Mouse (Mus musculus) heart, adult 8-10 months (tissue): ENCODE measurements around the gene Fbxw10. TPM values are rescaled to one million over a fixed set of nuclear protein-coding genes. Genes with fewer than 3 reads are reported as not detected.

Experiments
- DNase-seq: peaks from one replicate; pipeline ENCODE4 v3.0.0; 2022; ENCODE audit warnings: low spot score
- total RNA-seq, 4 experiments: library from RNA; stranded (reverse); gene quantifications; 2 replicates each; pipeline ENCODE4 v1.2.4; 2022

The Fbxw10 gene
- under 1 TPM; 0.09 to 0.44 (median 0.30) TPM for total RNA-seq

DNA sequence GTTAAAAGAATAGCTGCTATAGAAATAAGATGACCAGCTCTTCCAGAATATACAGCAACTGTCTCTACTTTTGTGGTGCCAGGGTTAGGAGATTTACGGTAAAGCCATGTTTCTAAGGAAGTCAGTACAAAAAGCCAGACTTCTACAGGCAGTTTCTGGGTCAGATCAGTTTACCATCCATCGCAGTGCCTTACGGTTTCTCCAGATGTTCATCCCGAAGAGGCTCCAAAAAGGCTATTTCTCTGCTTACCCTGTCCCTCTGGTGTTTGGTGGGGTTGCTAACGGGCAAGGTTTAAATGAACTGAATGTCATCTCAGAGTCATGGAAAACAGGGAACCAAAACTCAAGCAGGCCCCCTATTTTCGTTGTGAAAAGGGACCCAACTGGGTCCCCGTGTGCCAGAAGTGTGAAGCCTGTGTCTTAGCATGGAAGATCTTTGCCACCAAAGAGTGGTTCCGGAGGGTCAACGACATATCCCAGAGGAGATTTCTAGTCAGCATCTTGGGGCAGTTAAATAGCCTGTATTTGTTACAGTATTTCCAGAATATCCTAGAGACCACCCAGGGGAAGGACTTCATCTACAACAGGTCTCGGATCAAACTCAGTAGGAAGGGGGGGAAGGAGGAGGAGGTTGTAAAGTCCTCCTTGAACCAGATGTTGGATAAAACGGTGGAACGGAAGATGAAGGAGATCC, at the start of gene Fbxw10:
TSS of gene Fbxw10 (plus strand) at position 109 of the 694 bp plus-strand sequence.
- DNase-seq: peak; percentile 65

DNA sequence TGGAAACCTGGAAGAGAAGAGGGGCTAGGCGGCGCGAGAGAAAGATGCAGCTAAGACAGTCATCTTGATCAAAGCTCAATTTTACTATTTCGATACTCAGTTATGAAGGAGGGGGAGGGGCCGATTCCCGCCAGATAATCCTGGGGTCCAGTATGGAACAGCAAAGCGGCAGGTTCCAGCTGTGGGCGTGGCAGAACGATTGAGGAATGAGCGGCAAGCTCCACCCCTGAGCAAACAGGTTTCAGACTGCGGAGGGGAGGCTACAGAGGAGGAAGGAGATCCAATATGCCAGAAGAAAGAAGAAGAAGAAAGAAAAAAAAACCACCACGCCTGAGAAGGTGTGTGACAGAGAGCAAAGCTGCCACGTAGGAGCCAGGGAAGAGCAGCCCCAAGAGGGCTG, 42.8 kb upstream of the Fbxw10 start:
- DNase-seq: no peak

DNA sequence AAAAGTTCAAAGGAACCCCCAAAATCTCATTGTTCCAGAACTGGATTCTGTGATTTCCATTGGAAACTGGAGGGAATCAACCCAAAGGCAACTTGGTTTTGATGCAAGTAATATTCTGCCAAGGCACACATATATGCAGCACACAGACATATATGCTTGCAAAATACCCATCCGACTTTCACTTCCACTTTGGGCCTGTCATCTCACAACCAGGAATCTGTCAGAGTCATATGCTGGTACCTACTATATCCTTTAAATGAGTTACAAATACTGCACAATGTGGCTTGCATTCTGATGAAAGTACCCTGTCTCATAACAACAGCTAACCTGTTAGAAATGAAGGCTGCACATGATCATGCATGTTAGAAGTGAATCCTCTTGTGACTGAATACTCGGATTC, 38.9 kb upstream of the Fbxw10 start:
- DNase-seq: no peak

DNA sequence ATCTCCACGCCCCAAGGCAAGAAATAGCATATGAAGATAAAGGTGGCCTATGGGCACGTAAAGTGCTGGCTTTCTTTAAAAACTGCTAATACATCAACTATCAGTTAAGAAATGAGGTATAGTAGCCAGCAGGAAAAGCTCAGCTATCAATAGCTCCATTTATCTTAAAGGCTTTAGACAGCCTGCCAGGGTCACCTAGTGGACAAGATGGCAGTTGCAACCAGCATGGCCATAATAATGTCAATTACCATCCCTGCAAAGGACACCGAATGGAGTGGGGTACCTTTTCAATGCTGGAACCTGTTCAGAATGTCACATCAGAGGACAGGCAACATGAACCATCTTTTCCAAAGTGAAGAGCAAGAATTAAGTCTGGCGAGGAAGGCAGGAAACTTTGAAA, 37.7 kb upstream of the Fbxw10 start:
- no peak for DNase-seq

DNA sequence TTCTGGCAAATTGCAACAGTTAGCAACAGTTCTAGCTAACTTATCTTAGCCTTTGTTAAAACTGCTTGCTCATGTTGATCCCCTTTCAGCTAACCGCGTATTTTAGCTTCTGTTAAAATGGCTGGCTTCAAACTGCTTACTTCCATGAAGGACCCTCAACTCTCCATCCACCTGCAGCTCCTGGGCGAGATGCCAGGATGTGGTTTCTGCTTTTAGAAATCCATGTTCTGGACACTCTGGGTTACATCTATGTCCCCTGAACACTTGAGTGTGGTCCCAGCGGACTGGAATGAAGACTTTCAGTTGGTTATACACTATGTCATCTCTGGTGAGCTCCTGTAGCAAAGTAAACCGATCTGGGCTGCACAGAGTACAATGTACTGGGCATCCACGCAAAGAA, 34.6 kb upstream of the Fbxw10 start:
- DNase-seq: no peak

DNA sequence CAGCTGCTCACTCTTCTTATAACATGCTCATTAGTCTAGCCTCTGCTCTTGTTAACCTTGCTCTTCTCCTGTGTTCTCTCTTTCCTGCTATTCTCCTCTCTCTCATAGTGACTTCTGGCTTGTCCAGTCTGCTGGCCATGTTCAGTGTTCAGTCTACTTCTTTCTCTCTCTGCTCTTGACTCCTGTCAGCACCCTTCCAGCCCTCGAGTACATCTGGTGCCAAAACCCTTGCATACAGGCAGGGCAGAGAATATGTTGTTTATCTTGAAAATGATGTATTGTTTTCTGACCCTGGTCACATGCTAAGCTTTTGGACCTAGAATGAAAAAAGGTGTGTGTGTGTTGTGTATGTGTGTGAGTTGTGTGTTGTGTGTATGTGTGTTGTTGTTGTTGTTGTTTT, 33.4 kb upstream of the Fbxw10 start:
- no peak for DNase-seq

DNA sequence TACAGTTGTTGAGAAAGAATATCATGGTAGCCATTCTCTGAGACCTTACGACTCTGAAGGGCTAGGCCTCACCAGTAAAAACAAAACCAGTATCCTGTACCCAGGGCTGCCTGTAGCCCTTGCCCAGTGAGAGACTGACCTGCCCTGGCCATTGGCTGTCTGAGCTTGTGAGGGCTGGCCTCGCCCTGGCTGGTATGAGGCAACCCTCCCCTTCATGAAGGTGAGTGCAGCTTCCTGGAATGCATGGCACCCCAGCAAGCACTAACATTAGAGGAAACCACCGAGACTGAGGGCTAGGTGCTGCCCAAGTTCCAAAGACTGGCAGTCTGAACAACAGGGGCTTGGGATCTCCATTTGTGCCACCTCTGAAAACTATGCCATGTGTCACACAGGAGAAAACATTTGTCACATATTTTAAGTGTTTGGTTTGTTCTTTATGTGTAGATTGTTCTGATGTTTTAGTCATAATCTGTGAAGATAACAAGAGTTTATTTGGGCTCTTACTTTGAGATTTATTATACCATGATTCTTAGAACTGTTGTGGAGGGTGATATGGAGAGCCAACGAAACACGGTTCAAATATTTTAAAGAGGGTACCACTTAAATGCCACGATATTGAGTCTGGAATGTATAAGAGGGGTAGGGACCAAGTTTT, 32.8 kb upstream of the Fbxw10 start:
- DNase-seq: no peak

DNA sequence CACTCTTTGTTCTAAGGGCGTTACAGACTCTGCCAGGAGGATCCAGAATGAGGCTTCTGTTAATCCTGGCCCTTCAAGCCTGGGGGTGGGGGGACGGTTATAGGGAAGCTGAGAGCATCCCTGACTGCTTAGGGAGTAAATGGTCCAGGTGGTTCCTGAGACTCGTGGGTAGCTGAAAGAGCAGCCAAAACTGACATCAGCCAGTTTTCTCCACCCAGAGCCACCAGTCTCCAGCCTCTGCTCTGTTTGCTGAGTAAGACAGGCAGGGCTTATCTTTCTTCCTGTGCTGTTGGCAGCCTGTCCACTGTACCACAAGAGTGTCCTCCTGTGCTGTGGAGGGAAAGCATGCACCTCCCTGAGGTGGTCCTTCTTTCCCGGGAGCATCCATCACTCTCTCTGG, 32.2 kb upstream of the Fbxw10 start:
- DNase-seq: no peak

DNA sequence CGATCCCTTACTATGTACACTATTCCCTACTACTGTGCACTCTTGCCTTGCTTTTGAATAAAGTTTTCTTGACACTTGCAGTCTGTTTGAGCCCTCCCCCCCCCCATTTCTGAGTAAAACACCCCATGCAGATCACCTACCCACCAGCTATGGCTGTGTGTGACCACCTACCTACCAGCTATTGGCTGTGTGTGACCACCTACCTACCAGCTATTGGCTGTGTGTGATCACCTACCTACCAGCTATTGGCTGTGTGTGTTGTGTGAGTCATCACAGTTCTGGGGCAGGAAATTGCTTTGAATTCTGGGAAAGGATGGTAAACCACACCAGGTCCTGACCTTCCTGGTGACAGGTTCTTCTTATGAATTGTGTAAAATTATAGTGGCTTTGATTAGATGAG, 31.4 kb upstream of the Fbxw10 start:
- no peak for DNase-seq

DNA sequence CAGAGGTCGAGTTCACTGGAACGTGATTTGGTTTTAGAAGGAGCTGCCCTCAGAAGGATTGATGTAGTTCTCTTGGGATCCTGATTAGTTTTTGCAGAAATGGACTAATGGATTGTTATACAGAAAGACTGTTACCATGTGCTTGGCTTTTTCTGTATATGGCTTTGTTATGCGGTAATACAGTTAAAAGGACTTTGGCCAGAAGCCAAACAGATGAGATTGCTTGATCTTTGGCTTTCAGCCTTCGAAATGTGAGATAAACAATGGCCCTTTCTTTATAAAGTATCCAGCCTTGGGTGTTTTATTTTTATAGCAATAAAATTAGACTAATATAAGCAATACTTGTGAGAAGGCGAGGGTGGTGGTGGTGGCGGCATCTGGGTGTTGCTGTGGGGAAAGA, 30.3 kb upstream of the Fbxw10 start:
- no peak for DNase-seq

DNA sequence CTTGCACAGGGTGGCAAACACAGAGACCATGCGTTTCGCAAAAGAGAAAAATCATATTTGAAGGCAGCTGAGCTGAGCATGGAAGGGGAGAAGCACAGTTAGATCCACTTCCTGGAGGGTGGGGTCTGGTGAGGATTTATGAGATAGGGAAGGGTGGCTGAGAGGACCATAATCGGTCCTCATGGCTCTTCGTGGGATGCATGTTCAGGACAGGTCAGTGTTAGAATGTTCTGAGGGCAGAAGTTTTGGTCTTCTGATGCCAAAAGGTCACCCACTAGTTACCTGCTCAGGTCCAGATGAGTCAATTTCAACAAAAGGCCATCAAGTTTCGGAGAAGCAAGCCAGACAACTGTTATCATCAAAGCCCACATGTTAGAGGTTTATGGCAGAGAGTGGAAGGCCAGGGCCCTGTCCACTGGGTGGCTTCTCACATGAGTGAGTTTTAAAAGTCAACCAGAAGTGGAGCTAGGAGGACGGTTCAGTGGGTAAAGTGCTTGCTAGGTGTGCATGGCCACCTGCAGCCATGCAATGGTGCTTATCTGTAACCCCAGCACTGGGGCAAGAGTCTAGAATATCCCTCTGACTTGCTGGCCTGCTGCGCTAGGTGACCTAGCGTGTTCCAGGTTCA, 27.7 kb upstream of the Fbxw10 start:
- no peak for DNase-seq

DNA sequence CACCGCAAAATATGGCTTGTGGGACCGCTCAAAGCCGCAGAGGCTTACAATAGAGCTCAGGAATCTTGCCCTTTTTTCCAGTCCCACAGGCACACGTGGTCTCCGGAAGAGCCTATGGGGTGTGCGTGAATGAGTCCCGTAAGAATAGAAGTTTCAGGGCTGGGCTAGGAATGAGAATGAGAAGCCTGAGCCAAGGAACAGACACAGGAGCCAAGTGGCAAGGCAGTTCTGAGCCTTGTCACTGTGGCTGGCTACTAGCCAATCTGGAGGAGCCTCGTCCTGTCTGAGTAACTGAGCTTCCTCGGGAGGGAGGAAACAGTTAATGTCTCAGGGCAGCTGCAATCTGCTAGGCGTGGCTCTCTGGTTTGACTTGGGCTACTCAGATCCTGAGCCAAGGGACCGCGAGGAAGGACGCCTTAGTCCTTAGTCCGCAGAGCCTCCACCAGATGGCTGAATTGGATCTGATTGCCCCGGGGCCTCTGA, 26.8 kb upstream of the Fbxw10 start, which contains the start of gene Trim16:
TSS of gene Trim16 (plus strand) at position 173 of the 483 bp plus-strand sequence.
- peak; percentile 90 for DNase-seq

DNA sequence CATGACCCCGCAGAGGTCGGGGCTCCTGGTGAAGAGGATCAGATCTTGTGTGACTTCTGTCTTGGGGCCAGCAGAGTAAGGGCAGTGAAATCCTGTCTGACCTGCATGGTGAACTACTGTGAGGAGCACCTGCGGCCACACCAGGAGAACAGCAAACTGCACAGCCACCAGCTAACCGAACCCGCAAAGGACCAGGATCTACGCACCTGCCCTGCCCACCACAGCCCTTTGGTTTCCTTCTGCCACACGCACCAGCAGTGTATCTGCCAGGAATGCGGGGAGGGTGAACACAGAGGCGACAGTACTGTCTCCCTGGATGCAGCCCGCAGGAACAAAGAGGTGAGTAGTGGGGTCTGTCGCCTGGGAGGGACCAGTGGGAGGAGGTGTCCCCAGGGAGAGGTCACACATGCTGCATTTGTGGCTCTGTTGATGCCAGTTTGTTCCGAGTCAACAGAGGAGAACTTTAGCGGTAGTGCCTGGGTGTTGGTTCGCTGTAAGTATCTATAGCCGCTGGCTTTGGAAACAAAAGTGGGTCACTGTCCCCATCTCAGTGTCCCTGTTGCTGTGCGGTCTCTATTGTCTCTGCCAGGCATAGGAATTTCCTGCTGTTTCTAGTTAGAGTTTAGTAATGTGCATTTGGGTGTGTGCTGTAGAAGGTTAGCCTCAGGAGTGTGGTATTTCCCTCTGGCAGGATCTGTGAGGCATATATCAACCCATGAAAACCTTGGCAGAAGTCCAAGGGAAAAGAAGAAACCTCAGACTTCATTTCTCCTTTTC, 26.0 kb upstream of the Fbxw10 start:
- peak; percentile 31 for DNase-seq

DNA sequence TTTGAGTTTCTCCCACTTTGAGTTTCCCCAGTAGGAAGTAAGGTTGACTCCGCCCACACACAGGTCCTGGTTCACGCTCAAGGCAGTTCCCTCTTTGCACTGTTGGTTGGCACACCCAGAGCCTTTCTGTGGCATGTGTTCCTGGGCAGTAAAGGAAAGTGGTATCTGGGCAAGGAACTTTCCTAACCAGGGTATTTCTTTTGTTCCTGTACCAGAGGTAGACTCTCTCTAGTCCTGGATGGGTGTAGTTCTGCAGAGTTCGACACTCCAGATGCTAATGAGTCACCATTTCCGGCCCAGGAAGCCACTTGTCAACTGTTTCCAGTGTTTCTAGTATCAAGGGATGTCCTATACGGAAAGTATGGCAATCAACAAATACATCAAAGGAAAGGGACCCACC, 25.0 kb upstream of the Fbxw10 start:
- peak; percentile 73 for DNase-seq

DNA sequence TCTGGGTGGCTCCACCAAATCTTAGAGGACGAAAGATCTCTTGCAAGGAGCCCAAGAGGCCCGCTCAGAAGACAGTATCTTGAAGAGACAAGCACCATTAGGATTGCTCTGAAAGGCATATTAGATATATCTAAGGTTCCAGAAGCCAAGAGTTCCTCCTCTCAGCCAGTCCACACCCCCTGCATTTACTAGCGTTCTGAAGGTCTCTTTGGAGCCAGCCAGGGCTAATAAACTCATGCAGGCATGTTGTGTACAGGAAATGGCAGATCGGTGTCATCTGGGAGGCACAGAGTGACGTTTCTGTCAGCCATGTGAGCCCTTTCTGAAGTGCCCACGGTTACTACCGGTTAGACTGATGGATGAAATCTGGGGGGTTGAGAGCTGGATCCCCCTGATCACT, 22.7 kb upstream of the Fbxw10 start:
- no peak for DNase-seq

DNA sequence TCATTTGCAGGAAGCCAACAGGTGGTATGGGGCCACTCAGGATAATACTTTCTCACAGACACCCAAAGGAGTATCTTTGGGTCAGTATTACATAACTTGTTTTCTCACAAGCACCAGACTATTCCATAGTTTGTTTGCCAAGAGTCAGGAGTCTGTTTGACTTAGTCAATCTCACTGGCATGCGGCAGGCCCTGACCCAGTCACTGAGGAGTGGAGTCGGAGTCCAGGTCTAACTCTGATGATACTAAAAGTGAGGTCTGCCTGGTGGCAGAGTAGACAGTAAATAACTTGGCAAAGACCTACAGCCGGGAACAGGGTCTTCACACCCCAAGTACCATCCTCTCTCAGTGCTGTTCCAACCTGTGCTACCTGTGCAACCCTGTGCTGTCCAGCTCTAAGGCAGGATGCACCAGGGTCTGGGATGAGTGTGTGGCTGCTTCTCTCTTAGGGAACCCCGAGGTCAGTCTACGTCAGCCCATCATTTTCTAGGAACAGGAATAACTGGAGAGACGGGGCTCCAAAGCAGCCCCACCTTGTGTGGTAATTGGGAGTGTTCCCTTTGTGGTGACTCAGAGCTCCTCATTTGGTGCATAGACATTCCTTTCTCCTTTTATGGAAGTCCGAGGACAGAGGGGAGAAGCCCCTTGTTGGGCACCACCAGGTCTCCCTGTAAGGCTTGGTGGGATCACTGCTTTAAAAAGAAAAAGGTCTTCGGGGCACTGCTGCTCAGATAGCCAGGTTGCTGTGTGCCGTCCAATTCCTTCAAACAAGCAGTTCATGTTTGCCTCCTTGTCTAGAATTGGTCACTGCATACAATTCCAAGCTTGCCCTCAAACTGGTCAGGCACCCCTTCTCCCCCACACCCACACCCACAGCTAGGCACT, 21.4 kb upstream of the Fbxw10 start:
- DNase-seq: no peak

DNA sequence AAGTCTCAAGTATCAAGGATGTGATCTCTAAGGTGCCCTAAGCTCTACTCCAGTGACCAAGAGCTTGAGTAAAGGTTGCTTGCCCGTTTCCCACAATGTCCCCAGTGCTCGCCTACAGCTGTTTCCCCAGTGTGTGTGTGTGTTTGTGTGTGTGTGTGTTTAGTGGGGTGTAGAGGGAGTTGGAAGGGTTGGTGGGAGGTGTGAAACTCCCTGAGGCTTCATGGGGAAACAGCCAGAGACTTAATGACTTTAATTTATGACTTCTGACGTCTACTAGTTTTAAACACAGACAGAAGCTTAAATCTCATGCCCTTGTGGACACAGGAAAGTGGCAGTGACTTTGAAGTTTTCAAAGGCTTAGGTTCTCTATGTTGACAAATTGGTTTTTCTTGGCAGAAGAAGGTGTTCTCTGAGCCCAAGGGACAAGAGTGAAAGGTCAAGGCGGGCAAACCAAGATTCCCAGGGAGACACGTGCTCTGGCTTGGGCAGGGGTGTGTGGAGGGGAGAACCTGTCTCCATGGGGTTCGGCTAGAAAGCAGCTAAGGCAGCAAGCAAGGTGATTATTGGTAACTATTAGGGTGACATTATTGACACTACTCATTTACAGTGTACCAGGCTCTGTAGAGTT, 20.6 kb upstream of the Fbxw10 start:
- DNase-seq: no peak

DNA sequence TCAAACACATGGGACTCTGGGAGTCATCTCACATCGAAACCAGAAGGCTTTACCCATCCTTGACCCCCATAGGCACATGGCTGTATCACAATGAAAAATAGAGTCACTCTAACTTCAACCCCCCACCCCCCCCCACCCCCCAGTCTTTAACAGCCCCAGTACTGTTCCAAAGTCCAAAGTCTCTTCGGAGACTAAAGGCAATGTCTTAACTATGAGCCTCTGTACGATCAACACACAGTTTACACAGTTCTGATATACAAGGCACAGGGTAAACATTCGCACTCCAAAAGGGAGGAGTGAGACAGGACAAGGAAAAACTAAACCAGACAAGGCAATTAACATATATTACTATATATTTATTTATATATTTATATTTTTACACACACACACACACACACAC, 19.7 kb upstream of the Fbxw10 start:
- DNase-seq: no peak

DNA sequence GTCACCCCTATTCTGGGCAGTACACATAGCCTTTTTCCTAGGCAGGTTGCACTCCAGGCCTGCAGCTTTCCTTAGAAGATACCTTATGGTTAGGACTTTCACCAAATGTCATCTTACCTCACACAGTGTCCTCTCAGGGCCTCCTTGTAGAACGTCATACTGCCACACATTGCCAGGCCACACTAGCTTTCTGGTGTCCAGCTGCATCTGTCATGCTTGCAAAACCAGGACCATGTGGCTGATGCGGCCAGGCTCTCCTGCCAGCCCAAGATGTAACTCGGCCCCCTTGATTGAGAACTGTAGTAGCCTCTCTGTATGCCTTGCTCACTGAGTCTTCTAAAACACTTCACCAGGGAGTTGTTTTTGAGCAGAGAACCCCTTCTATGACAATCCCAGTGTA, 19.0 kb upstream of the Fbxw10 start:
- no peak for DNase-seq

DNA sequence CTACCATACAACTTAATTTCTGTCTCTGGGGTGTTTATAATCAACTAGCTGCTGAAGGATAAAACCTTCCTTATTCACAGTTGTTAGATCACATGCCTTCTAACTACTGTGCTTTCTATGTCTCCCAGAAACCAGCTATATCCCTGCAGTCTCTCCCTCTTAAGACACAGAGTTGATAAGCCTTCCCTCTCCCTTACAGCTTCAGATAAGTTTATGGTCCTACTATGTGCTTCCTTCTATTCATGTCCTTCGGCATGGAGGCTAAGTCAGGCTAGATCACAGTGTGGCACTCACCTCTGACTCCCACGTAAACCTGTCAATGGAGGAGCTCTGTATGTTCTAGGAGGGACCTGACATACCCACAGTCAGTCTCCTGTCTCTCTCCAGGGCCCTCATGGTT, 16.5 kb upstream of the Fbxw10 start:
- no peak for DNase-seq

DNA sequence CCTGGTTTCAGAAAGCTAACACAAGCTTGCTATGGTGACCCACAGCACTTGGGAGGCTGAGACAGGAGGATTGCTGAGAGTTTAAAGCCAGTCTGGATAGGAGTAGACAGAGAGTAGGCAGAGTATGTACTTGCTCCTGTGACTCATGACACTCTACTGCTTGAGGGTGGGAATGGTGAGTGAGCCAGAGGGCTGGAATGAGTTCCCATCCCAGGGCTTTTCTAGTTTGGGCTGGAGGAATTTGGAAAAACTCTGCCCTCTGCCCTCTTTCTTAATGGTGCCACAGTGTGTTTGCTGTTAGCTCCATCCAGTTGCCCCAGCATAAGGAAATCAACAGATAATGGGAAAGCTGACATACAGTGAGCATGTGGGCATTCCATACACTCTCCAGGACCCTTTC, 15.0 kb upstream of the Fbxw10 start:
- no peak for DNase-seq
